Mouse (Mus musculus): Measurements from ENCODE around the gene Hbb-bt. TPM values are rescaled to one million over a fixed set of nuclear protein-coding genes. Genes with fewer than 3 reads are reported as not detected.
"Not testable (repeated sequence)": the region's sequence is repeated elsewhere in the genome, so short reads cannot be mapped to it uniquely, and the experiment has no call there.

Hbb-bt gene
- total RNA-seq, 4 experiments from 2014 or later: 16.8 to 31.9 (median 25.7) TPM

GRCm38 (mm10) chr7:103808971-103809800 is 4.6 kb downstream of the Hbb-bt start:
- no peak for DNase-seq (ENCODE audit: low spot score in 2 of 2)

GRCm38 (mm10) chr7:103808120-103808519 is 5.7 kb downstream of the Hbb-bt start:
- not testable (repeated sequence) for DNase-seq (ENCODE audit: low spot score in 2 of 2)

- peak in 1 of 2 experiments; percentile 5 for DNase-seq (ENCODE audit: low spot score in 2 of 2)
Measured at GRCm38 (mm10) chr7:103806856-103807255, 6.9 kb downstream of the Hbb-bt start.

- DNase-seq (ENCODE audit: low spot score in 2 of 2): no peak
Measured at GRCm38 (mm10) chr7:103792669-103793388, 21.0 kb downstream of the Hbb-bt start.

- no peak for DNase-seq (ENCODE audit: low spot score in 2 of 2)
Measured at GRCm38 (mm10) chr7:103791721-103792120, 22.1 kb downstream of the Hbb-bt start, which contains the start of gene Olfr67. TSS of gene Olfr67 (minus strand) at chr7:103791821.

- DNase-seq (ENCODE audit: low spot score in 2 of 2): no peak
Measured at GRCm38 (mm10) chr7:103779598-103779997, 34.2 kb downstream of the Hbb-bt start, which contains the start of gene Olfr68. TSS of gene Olfr68 (minus strand) at chr7:103779698.

- DNase-seq (ENCODE audit: low spot score in 2 of 2): not testable (repeated sequence)
Measured at GRCm38 (mm10) chr7:103777652-103778051, 36.1 kb downstream of the Hbb-bt start.

GRCm38 (mm10) chr7:103771494-103771893 is 42.3 kb downstream of the Hbb-bt start, which contains the start of gene Olfr69:
TSS of gene Olfr69 (minus strand) at chr7:103771594.
- DNase-seq (ENCODE audit: low spot score in 2 of 2): no peak

GRCm38 (mm10) chr7:103767687-103768086 is 46.1 kb downstream of the Hbb-bt start:
- not testable (repeated sequence) for DNase-seq (ENCODE audit: low spot score in 2 of 2)

Other genes starting within 250 kb of the Hbb-bt start
- gene Olfr616, start 244.9 kb downstream of the Hbb-bt start, total RNA-seq (2022): not detected
- gene Olfr617, start 240.9 kb downstream of the Hbb-bt start, total RNA-seq (2022): not detected
- not detected for gene Olfr618, start 223.9 kb downstream of the Hbb-bt start, total RNA-seq (2022)
- gene Olfr619, start 213.4 kb downstream of the Hbb-bt start, total RNA-seq (2022): not detected
- not detected for gene Olfr620, start 201.5 kb downstream of the Hbb-bt start, total RNA-seq (2022)
- not detected for gene Olfr622, start 171.3 kb downstream of the Hbb-bt start, total RNA-seq (2022)
- not detected for gene Olfr623, start 150.3 kb downstream of the Hbb-bt start, total RNA-seq (2022)
- under 1 TPM in 2 of 4 experiments, not detected in 2; 0.09 TPM for gene Olfr624, start 142.8 kb downstream of the Hbb-bt start, total RNA-seq (2022)
- gene Olfr625-ps1, start 131.3 kb downstream of the Hbb-bt start, total RNA-seq (2022): not detected
- gene Olfr243, start 99.3 kb downstream of the Hbb-bt start, total RNA-seq (2022): not detected
- not detected for gene Olfr628, start 83.6 kb downstream of the Hbb-bt start, total RNA-seq (2022)
- not detected for gene Olfr629, start 69.1 kb downstream of the Hbb-bt start, total RNA-seq (2022)
- not detected for gene Olfr630, start 56.7 kb downstream of the Hbb-bt start, total RNA-seq (2022)
- not detected for gene Olfr69, start 42.4 kb downstream of the Hbb-bt start, total RNA-seq (2022)
- gene Olfr68, start 34.3 kb downstream of the Hbb-bt start, total RNA-seq (2022): not detected
- gene Olfr67, start 22.2 kb downstream of the Hbb-bt start, total RNA-seq (2022): not detected
- gene Hbb-bs, start 14.1 kb upstream of the Hbb-bt start, total RNA-seq (2022): 100 to 1,000 TPM; 204 to 381 (median 262) TPM
- gene Hbb-bh2, start 26.5 kb upstream of the Hbb-bt start, total RNA-seq (2022): not detected
- gene Hbb-bh1, start 29.2 kb upstream of the Hbb-bt start, total RNA-seq (2022): not detected
- gene Hbb-y, start 39.2 kb upstream of the Hbb-bt start, total RNA-seq (2022): under 1 TPM in 1 of 4 experiments, not detected in 3; 0.57 TPM
- not detected for gene Olfr66, start 72.3 kb upstream of the Hbb-bt start, total RNA-seq (2022)
- gene Olfr64, start 80.5 kb upstream of the Hbb-bt start, total RNA-seq (2022): not detected
- not detected for gene Olfr65, start 89.5 kb upstream of the Hbb-bt start, total RNA-seq (2022)
- gene Olfr631, start 114.8 kb upstream of the Hbb-bt start, total RNA-seq (2022): not detected
- not detected for gene Olfr632, start 120.4 kb upstream of the Hbb-bt start, total RNA-seq (2022)
- not detected for gene Olfr633, start 130.4 kb upstream of the Hbb-bt start, total RNA-seq (2022)
- under 1 TPM in 3 of 4 experiments, not detected in 1; 0.05 to 0.08 (median 0.07) TPM for gene Olfr635, start 157.2 kb upstream of the Hbb-bt start, total RNA-seq (2022)
- not detected for gene Olfr638, start 184.8 kb upstream of the Hbb-bt start, total RNA-seq (2022)
- under 1 TPM; 0.11 to 0.19 (median 0.14) TPM for gene Olfr639, start 203.3 kb upstream of the Hbb-bt start, total RNA-seq (2022)
- not detected for gene Olfr640, start 211.6 kb upstream of the Hbb-bt start, total RNA-seq (2022)
- gene Olfr641, start 221.4 kb upstream of the Hbb-bt start, total RNA-seq (2022): not detected
- gene Olfr642, start 238.7 kb upstream of the Hbb-bt start, total RNA-seq (2022): not detected
- gene 4930516K23Rik, start 247.4 kb upstream of the Hbb-bt start, total RNA-seq (2022): not detected

Measured in left cerebral cortex, adult 8-10 months (tissue).